Mouse (Mus musculus) kidney, postnatal 10 days (tissue): ENCODE data around the gene Tle3.

ENCODE experiments used
- DNase-seq: peaks from one replicate; pipeline ENCODE4 v3.0.0; 2021; ENCODE audit warnings: mixed read lengths

Gene Tle3

DNA sequence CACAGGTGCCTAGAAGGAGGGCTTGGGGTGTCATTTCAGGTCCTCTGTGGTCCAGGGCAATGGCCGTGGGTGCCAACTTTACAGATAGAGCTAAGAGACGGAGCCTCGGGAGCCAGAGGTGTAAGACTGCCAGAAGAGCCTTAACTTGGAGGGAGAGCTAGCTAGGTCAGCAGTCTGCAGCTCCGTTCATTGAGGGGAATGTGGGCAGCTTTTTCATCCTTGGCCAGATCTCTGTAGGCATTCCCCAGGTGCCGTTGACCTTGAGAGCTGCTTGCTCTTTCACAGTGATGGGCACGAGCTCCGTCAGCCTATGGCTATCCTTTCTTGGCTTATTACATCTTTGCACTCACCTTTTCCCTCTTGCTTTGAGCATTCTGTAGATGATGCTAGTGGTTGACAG lies 28.0 kb downstream of the Tle3 start:
- DNase-seq, result no peak

DNA sequence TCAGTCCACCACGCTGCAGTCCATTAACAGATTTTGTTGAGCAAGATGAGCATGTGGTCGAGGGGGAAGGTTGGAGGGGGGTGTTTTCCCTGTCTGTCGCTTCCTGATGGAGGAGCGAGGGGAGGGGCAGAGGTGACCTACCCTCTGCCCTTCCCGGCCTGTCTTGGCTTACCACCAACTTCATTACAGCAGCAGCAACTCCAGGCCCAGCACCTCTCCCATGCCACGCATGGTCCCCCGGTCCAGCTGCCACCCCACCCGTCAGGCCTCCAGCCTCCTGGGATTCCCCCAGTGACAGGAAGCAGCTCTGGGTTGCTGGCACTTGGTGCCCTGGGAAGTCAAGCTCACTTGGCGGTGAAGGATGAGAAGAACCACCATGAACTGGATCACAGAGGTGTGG lies 29.5 kb downstream of the Tle3 start:
- peak; percentile 49 for DNase-seq

DNA sequence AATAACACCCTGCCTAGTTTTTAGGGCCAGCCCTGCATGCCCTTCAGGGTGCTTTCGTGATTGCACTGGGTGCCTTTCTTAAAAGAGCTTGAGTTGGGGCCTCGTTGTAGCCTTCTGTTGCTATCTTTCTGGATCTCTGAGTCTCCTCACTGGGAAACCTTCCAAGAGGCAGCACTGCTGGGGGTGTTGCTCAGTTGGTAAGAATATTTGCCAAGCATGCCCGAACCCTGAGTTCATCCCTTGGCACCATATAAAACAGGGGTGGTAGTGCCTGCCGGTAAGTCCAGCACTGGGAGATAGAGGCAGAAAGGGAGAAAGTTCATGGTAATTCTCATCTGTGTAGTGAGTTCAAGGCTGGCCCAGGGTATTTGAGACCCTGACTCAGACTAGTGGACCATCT lies 30.1 kb downstream of the Tle3 start:
- no peak for DNase-seq

DNA sequence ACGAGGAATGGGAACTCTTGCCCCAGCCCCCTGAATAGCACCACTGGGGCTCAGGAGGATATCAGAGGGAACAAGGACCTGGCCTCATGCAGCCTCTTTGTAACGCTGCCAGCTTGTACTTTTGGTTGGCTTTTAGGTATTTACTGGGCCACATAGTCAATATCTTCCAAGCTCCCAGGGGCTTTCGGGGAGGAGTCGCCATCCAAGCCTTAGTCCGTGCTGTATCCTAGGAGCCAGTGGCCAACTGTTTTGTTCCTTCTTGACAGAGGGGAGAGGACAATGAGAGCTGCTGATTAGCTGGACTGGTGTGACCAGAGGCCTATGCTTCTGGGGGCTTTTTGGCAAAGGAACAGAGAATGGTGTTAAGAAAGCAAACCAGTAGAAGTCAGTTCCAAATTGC lies 30.6 kb downstream of the Tle3 start:
- no peak for DNase-seq

DNA sequence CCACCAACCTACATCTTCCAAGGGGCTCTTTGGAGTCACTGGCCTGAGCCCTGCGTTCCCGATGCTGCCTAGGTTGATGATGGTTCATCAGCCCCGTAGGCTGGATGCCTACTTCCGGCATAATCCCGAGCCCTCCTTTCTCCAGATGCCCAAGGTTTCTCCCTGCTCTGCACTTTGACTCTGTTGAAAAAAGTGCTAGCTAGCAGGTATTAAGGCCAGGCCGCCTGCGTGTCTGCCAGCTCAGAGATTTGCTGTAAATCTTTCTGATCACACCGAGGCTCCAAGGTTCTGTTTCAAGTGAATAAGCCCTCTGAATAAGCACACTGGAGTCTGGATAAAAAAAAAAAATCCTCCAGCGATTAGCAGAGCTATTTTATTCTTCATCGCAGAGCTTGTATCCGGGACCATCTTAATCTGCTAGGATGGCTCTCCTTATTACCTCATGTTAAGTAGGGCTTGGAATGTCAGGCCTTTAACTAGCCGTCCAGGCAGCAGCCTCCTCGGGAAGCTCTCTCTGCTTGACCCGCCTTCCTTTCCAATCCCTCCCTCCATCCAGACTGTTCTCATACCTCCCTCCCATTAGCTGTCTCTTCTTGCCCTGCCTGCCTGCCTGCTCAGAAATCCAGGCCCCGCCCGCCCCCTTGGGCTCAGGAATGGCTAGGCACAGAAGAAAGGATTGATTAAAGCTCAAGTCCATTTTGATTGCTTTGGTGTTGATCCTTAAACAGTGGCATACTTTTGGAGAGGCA lies 31.9 kb downstream of the Tle3 start:
- DNase-seq, result no peak

DNA sequence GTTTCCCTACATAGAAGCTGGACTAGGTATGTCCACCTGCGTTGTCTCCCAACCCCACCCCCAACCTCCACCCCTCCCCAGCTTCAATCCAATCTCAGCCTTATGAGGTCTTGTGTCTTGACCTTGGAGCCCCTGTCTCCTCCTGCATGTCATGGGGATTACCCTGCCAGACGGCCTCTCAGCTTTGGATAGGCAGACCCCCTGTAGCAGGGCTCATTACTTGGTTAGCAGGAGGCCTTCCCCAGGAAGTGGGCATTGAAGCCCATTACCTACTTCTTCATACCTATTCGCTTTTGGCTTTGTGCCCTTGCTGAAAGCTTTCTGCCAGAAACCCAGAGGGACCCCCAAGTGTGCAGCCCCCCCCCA lies 32.4 kb downstream of the Tle3 start:
- DNase-seq, result no peak

DNA sequence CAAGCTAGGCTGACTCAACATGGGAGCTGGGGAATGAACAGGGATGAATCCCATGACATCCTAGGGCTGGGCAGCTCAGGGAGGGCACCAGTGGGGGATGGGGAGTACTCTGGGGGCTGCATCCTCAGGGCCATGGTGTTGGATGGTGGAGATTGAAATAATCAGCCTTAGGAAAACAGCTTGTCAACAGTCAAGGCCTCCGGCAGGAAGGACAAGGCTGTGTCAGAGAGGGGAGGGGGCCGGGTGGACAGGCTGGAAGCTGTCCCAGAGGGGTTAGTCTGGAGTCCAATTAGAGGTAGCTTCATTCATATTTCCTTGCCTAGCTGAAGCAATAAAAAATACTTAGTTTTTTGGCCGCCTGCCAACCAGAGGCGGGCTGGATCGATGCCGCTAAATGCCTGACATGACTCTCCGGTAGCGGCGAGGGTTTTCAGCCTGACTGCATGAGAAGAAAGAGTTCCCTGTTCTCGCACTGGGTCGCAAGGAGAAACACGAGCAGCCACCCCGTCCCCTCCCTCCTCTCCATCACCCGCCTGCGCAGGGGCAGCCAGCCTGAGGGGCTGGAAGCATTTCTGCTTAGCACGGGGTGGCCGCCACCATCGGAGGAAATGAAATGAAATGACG lies 32.9 kb downstream of the Tle3 start:
- peak; percentile 91 for DNase-seq

DNA sequence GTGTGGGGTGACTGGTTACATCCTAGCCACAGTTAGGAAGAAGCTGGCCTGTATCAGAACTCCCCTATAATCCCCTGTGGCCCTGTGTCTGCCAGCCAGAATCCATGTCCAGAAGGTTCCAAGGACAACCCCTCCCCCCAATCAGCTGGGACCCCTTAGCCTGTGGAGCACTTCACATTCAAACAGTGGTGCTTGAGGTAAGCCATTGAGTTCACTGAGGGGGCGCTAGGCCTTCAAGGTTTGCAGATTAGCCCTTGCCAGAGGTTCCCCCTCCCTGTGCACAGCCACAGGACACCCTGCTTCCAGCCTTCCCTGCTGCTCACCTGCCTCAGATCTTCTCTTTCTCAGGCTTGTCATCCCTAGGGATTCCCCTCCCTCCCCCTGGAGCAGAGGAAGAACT lies 34.2 kb downstream of the Tle3 start:
- DNase-seq, result no peak

DNA sequence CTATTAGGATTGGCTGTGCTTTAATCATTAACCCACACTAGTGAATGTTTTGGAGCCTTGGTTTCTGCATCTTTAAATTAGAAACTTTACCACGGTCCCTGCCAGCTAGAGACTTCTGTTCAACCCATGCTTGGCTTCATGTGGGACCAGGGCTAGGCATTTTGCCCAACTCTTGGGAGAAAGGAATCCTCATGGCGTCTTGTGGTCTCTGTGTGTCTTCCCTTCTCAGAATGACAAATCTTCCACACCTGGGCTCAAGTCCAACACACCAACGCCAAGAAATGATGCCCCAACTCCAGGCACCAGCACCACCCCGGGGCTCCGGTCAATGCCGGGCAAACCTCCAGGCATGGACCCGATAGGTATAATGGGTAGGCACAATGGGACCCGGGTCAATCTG lies 36.9 kb downstream of the Tle3 start:
- DNase-seq, result peak; percentile 43

DNA sequence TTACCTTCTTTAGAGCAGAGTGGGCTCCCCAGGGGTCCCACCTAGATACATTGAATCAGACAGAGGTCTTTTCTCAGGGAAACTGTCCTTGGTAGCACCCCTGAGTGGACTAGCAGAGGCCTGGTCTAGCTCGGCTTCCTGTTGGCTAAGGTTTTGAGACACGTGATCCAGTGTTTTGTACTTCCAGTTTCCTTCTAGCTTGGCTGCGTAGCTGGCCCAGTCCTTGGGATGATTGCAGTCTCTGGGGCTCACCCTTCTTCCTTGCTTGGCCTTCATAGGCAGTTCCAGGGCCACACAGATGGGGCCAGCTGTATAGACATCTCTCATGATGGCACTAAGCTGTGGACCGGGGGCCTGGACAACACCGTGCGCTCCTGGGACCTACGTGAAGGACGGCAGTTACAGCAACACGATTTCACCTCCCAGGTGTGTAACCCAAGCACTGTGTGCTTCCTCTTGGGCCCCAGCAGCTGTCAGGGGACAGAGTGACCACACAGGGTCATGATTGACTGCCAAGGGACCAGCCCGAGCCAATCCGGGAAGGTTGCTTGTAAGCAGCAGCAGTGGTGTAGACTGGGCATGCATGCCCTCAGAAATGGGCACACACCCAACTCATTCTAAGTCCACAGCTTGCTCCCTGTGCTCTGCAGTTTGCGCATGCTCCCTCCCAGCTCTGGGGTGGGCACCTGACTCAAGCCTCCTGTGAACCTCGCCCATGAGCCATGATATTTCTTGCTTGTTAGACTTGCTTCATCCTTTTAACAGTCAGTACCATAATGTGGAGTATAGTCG lies 41.7 kb downstream of the Tle3 start:
- no peak for DNase-seq

DNA sequence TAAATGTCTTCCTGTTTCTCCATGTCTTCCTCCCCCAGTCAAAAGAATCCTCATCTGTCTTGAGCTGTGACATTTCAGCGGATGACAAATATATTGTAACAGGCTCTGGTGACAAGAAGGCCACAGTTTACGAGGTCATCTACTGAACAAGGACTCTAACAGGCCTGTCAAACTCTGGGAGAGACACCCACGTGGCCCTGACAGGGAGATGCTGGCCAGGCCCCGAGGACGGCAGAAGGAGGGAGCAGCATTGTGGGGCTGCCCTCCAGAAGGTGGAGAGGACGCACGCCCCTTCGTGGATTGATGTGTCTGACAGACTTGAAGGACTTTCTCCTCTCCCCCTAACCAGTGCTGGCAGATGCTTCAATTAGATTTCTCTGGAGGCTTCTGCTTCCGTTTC lies 44.4 kb downstream of the Tle3 start:
- DNase-seq, result peak; percentile 59

DNA sequence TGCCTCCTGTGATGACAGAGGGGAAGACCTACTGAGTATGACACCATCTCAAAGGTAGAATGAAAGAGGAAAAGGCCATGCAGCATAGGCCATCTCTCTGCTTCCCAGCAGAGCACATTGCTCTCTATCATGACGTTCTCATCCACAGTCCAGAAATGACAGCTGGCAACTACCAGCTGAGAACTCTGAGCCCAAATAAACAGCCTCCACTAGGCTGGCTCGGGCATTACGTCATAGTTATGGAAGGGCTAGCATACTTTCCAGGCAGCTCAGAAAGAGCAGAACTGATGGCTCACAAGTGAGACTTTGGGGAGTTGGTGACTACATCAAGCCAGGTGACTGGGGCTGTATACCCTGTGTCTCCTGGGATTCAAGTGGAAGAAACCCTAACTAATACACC lies 49.5 kb downstream of the Tle3 start:
- no peak for DNase-seq

DNA sequence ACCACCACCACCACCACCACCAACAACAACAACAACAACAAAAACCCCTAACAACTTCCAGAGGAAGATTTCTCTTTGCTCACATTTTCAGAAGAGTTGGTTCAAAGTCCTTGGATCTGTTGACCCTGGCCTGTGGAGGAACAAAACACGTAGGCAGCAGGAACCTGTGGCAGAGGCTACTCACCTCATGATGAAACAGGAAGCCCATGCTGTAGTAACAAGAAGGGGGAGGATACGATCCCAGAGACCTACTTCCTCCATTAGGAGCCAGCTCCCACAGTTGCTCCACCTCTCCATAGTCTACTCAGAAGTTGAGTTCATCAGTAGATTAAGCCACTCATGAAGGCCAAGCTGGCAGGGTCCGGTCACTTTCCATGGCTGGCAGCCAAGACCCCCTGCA lies 52.1 kb downstream of the Tle3 start:
- no peak for DNase-seq

DNA sequence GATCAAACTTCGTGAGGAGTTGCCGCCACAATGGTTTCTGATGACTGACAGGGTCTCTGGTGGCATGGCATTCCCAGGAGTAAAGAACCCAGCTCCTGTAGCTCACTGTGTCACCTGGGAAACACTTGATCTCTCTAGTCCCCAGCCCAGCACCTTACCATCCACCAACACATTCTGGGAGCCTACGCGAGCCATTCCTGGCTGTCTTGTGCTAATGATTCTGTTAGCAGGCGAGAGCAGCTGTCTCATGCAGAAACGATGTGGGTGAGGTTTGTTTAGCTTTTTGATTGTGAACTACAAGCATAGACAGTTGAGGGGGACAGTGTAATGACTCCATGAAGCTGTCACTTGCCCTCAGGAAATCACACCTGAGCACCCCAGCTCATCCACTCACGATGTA lies 54.3 kb downstream of the Tle3 start:
- DNase-seq, result no peak

DNA sequence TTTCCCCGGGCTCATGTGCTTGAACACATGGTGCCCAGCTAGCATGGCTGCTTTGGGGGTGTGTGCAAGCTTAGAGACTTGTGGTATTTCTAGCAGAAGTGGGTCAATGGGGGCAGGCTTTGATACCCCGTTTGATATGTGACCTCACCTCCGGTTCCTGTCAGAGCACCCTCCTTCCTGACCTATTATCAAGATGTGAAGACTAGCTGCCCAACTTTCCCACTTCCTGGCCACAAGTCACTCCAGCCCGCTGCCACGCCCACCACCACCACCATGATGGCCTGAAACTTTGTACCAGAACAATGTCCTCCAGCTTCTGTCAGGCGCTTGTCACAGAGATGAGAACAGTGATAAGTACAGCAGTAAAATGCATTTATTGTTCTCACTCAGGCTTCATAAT lies 54.9 kb downstream of the Tle3 start:
- DNase-seq, result no peak

DNA sequence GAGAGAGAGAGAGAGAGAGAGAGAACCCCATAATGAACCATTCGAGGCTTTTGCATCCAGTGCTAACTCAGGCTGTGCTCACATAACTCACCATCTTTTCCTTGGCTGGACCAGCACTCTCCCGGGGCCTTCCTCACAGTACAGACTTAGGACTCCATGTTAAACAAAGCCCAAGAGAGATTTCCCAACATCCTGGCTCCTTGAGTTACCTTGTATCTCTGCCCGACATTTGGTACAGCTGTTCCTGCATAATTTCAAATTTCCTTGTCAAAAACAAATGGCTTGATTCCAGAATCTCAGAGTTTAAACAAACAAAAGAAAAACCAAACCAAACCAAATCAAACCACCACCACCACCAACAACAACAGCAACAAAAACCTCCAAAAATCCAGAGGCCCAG lies 55.7 kb downstream of the Tle3 start:
- no peak for DNase-seq

DNA sequence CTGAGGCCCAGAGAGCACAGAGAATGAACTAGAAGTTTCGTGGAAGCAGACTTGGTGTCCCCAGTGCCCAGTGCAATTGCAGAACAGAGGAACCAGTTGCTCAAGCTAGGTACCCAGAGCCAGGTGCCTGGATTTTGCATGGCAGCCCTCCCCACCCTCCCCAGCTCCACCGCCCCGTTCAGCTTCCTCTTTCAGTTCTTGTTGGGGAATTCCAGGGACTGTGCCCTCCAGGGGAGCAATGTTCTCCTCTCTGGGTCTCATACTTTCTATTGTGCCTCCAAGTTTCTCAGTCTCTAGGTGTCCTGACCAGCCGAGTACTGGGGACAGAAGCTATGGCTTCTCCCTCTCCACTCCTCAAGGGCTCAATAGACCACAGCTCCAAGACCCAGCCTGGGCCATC lies 59.7 kb downstream of the Tle3 start:
- no peak for DNase-seq

DNA sequence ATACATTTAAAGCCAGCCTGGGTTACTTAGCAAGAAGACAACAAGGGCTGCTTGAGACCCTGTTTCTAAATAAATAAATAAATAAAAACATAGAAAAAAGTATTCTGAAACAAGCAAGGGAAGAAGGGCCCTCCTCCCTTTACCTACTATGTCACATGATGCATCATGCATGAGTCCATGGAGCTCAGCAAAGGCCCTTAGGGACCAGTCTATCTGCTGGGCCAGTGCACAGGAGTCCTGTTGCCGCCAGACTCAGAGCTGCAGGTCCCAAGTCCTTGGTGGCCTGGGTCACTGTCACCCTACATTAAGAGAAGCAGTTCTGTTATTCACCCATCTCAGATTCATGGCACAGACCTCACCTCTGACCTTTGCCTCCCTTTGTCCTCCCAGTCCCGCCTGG lies 61.0 kb downstream of the Tle3 start:
- DNase-seq, result no peak

DNA sequence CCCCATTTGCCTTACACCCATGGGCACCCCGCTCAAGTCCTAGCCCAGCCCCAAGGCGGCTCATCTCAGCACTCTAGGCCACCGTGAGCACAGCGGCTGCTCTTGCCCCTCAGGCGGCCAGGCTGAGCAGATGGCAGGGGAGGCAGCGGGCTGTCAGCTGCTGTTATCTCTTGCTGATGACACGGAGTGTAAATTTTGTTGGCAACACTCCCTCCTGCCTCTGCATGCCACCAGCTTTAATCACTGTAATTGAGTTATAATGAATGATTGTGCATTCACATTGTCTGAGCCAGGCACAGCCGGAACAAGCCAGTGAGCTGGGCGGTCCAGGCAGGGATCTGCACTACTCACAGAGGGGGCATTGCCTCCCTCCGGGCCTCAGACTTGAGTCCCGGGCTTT lies 61.9 kb downstream of the Tle3 start:
- DNase-seq, result no peak

DNA sequence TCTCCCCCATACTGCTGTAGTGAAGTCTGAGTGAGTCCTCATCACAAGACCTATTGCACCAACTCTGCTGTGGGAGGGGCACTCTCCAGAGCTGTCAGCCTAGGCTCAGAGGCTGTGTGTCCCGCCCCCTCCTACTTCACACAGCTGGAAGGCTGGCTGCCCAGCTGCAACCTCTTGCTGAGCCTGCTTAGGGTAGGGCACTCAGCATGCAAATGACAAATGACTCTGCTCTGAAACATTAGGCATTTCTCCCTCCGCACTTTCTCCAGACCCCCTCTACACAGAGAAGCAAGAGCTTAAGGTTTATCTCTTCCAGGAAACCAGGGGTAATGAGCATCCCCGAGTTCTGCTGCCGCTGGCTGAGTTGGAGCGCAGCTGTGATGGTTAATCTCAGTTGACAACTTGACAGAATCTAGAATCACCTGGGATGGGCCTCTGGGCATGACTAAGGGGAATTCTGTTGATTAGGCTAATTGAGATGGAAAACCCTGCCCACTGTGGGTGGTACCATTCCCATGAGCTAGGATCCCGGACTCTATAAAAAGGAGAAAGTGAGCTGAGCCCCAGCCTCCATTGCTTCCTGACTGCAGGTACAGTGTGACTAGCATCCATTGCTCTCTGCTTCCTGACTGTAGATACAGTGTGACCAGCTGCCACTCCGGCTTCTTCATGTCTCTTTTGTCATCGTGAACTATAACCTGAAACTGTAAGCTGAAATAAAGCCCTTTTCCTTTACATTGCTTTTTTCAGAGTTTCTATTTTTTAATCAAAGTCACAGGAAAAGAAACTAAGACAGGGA lies 63.2 kb downstream of the Tle3 start:
- peak; percentile 47 for DNase-seq

DNA sequence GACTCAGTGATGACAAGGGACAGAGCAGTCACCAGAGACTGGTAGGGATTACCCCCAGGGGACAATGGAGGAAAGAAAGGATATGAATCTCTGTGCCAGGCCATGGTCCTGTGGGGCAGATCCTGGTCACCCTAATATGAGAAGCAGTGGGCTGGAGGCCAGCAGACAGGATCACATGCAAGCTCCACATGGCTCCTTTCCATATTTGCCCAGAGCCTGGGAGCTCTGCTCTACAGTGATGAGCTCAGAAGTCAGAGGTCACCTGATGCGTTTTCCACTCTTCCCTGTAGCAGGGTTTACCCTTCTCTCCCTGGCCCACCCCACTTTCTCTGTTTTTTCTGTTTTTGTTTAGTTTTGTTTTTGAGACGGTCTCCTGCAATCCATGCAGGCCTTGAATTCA lies 63.9 kb downstream of the Tle3 start:
- DNase-seq, result no peak

DNA sequence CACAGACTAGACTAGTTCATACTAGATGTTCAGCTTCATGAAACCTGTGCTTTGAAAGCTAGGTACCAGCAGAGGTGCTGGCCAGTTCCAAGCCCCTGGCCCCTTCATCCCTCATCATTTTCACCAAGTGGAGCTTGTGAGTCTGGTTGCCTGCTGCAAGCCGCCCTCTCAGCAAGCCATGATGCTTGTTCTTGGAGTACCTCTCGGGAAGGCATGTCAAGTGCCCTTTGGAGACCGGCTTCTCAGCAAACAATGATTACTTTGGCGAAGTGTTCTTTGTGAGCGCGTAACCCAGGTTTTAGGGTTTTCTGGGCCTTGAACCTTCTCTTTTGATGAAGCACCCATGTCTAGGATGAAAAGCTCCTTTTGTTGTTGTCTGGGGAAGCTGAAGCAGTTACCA lies 64.6 kb downstream of the Tle3 start:
- DNase-seq, result no peak

DNA sequence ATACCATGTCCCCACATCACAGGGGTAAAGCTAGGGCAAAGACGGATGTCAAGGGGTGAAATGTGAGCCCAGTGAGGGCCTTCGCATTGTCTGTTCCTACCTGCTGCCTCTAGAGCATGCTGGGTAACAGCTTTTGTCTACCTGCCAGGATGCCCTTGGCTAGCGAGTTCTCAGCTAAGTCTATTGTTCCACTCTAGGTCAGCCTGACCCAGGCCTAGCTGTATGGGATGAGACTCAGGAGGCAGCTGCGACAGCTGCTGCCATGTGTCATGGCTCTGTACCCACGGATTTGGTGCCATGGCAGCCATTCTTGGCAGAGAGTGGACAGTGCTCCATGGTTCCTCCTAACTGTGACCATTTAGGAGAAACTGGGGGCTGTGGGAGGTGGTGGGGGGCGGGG lies 66.9 kb downstream of the Tle3 start:
- no peak for DNase-seq

DNA sequence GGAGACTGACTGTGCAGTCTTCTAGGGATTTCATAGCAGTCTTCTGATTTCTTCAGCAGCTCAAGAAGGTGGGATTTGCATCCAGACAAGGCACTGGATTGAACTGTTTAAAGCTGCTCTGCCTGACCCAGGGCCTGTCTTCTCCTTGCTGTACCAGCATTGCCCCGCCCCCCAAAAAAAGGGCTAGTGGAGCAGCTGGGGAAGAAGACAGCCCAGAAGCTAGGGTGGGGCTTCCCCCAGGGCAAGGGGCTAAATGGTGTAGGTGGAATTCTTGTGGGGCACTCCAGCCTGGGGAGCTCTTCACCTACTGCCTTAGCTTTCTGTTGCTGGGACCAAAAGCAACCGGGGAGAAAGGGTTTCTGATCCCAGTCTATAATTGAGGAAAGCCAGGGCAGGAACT lies 67.8 kb downstream of the Tle3 start:
- DNase-seq, result no peak
